Mouse (Mus musculus): ENCODE data around the gene Plxdc1.

Plxdc1 gene

GRCm38 (mm10) chr11:97924217-97924616 lies 62.0 kb downstream of the Plxdc1 start:
- intact Hi-C loops (cut with DNase I): no loop called here

GRCm38 (mm10) chr11:97923639-97924038 lies 62.6 kb downstream of the Plxdc1 start:
- intact Hi-C loops (cut with DNase I): no loop called here

GRCm38 (mm10) chr11:97915974-97916503 lies 70.2 kb downstream of the Plxdc1 start:
- intact Hi-C loops (cut with DNase I): no loop called here

- intact Hi-C loops (cut with DNase I): no loop called here
Observed at GRCm38 (mm10) chr11:97915471-97915870, 70.8 kb downstream of the Plxdc1 start.

GRCm38 (mm10) chr11:97913111-97913510 lies 73.1 kb downstream of the Plxdc1 start:
- intact Hi-C loops (cut with DNase I): no loop called here

GRCm38 (mm10) chr11:97908634-97909348 lies 77.5 kb downstream of the Plxdc1 start:
- intact Hi-C loops (cut with DNase I): loop anchor here (5.0 kb wide), 1 partner anchor 39 kb away; no protein-coding TSS in a partner anchor

GRCm38 (mm10) chr11:97907935-97908334 lies 78.3 kb downstream of the Plxdc1 start:
- intact Hi-C loops (cut with DNase I): loop anchor here (5.0 kb wide), 1 partner anchor 39 kb away; no protein-coding TSS in a partner anchor

- intact Hi-C loops (cut with DNase I): loop anchor here (5.0 kb wide), 1 partner anchor 40 kb away; no protein-coding TSS in a partner anchor
Observed at GRCm38 (mm10) chr11:97906905-97907304, 79.3 kb downstream of the Plxdc1 start.

- intact Hi-C loops (cut with DNase I): loop anchor here (5.0 kb wide), 1 partner anchor 41 kb away; no protein-coding TSS in a partner anchor
Observed at GRCm38 (mm10) chr11:97905941-97906340, 80.3 kb downstream of the Plxdc1 start.

- intact Hi-C loops (cut with DNase I): loop anchor here (5.0 kb wide), 1 partner anchor 42 kb away; no protein-coding TSS in a partner anchor
Observed at GRCm38 (mm10) chr11:97905540-97905939, 80.7 kb downstream of the Plxdc1 start.

GRCm38 (mm10) chr11:97904801-97905200 lies 81.4 kb downstream of the Plxdc1 start:
- intact Hi-C loops (cut with DNase I): loop anchor here (5.0 kb wide), 1 partner anchor 42 kb away; no protein-coding TSS in a partner anchor

GRCm38 (mm10) chr11:97901806-97902205 lies 84.4 kb downstream of the Plxdc1 start:
- intact Hi-C loops (cut with DNase I): loop anchor here (2.0 kb wide), 1 partner anchor 85 kb away; the partner anchor contains the start of gene Plxdc1

GRCm38 (mm10) chr11:97899822-97900221 lies 86.4 kb downstream of the Plxdc1 start:
- intact Hi-C loops (cut with DNase I): loop anchor here (2.0 to 5.0 kb wide), 2 partner anchors 87 to 177 kb away; partner anchors contain the start of gene Plxdc1

- intact Hi-C loops (cut with DNase I): loop anchor here (5.0 kb wide), 1 partner anchor 180 kb away; no protein-coding TSS in a partner anchor
Observed at GRCm38 (mm10) chr11:97897568-97898185, 88.6 kb downstream of the Plxdc1 start.

GRCm38 (mm10) chr11:97896655-97897054 lies 89.6 kb downstream of the Plxdc1 start:
- intact Hi-C loops (cut with DNase I): loop anchor here (5.0 kb wide), 1 partner anchor 181 kb away; no protein-coding TSS in a partner anchor

GRCm38 (mm10) chr11:97891821-97892220 lies 94.4 kb downstream of the Plxdc1 start:
- intact Hi-C loops (cut with DNase I): no loop called here

GRCm38 (mm10) chr11:97885296-97885915 lies 100.8 kb downstream of the Plxdc1 start:
- intact Hi-C loops (cut with DNase I): loop anchor here (2.0 kb wide), 1 partner anchor 89 kb away; no protein-coding TSS in a partner anchor

GRCm38 (mm10) chr11:97884601-97885185 lies 101.6 kb downstream of the Plxdc1 start:
- intact Hi-C loops (cut with DNase I): loop anchor here (2.0 kb wide), 1 partner anchor 88 kb away; no protein-coding TSS in a partner anchor

- intact Hi-C loops (cut with DNase I): loop anchor here (2.0 kb wide), 1 partner anchor 87 kb away; no protein-coding TSS in a partner anchor
Observed at GRCm38 (mm10) chr11:97883918-97884600, 102.2 kb downstream of the Plxdc1 start, which contains the start of gene Fbxo47. Gene Fbxo47 (minus strand): TSS chr11:97884154.

GRCm38 (mm10) chr11:97883542-97883917 lies 102.7 kb downstream of the Plxdc1 start:
- intact Hi-C loops (cut with DNase I): no loop called here
